Mouse (Mus musculus) heart, embryonic 14.5 days (tissue): ENCODE results near the gene Fbxo40. TPM values are rescaled to one million over a fixed set of nuclear protein-coding genes. Genes with fewer than 3 reads are reported as not detected.

ENCODE experiments used
- ATAC-seq: fragments of 200-750 bp; cut with Nextera tagmentation; 2 replicates; pipeline ENCODE4 v1.8.0; 2017; ENCODE audit warnings: low read depth, moderate TSS enrichment; ENCODE audit not compliant: insufficient number of reproducible peaks, insufficient read depth, low FRiP score
- H3K27ac ChIP-seq, 2 experiments: fragments of 200-500 bp in 1 of 2; fragments of 300-500 bp in 1 of 2; sonication (generic) in 1 of 2; replicated peaks in 1 of 2; 2 replicates each; pipeline ENCODE4 v1.5.1; 2012 to 2014; ENCODE audit warnings: low read depth in 2 of 2, low read length in 2 of 2, control low read depth in 1 of 2, mild to moderate bottlenecking in 1 of 2, mixed read lengths in 1 of 2; ENCODE audit not compliant: control insufficient read depth in 1 of 2, insufficient read depth in 1 of 2
- H3K27me3 ChIP-seq: fragments of 300-500 bp; sonication (generic); 2 replicates; pipeline ENCODE4 v1.6.1; 2014; ENCODE audit warnings: mild to moderate bottlenecking, low read length, control low read depth; ENCODE audit not compliant: control insufficient read depth, insufficient read depth
- H3K36me3 ChIP-seq: fragments of 300-500 bp; sonication (generic); 2 replicates; pipeline ENCODE4 v1.6.1; 2014; ENCODE audit warnings: mild to moderate bottlenecking, control low read depth, low read length, mixed read lengths; ENCODE audit not compliant: control insufficient read depth, insufficient read depth
- H3K4me1 ChIP-seq, 2 experiments: fragments of 200-500 bp in 1 of 2; fragments of 300-500 bp in 1 of 2; sonication (generic) in 1 of 2; 2 replicates each; pipeline ENCODE4 v1.6.1; 2012 to 2014; ENCODE audit warnings: low read length in 2 of 2, control low read depth in 1 of 2, mixed read lengths in 1 of 2; ENCODE audit not compliant: control insufficient read depth in 2 of 2, insufficient read depth in 2 of 2
- H3K4me2 ChIP-seq: fragments of 300-500 bp; sonication (generic); 2 replicates; pipeline ENCODE4 v1.6.1; 2014; ENCODE audit warnings: mild to moderate bottlenecking, low read length
- H3K4me3 ChIP-seq, 2 experiments: fragments of 200-500 bp in 1 of 2; fragments of 300-500 bp in 1 of 2; sonication (generic) in 1 of 2; 2 replicates each; pipeline ENCODE4 v1.5.1; 2012 to 2014; ENCODE audit warnings: low read length in 2 of 2, mild to moderate bottlenecking in 2 of 2, control low read depth in 1 of 2, low read depth in 1 of 2, moderate library complexity in 1 of 2; ENCODE audit not compliant: control insufficient read depth in 1 of 2, insufficient read depth in 1 of 2
- H3K9ac ChIP-seq: fragments of 300-500 bp; sonication (generic); 2 replicates; pipeline ENCODE4 v1.6.1; 2014; ENCODE audit warnings: mild to moderate bottlenecking, low read length
- H3K9me3 ChIP-seq: fragments of 300-500 bp; sonication (generic); 2 replicates; pipeline ENCODE4 v1.6.1; 2016; ENCODE audit warnings: low read length, control low read depth; ENCODE audit not compliant: control insufficient read depth
- WGBS: fragments of 180-500 bp; shearing (Covaris S2); extraction: QIAGEN DNeasy Blood & Tissue Kit; methylation state at CpG from one replicate; pipeline ENCODE4 v1.1.7; 2014; 5-methylcytosine and 5-hydroxymethylcytosine counted together
- polyA plus RNA-seq: library from polyadenylated mRNA; unstranded; fragments of >200 nt; fragmentation: Nextera tagmentation; extraction: Ambion mirVana; gene quantifications from 2 replicates; pipeline ENCODE4 v1.2.1, GENCODE M21; 2014

Gene Fbxo40
- polyA plus RNA-seq, 1 experiment from 2014 or later, result 12.5 TPM

- Histone ChIP-seq H3K27ac (no peak overlapping the region), H3K9ac (no peak overlapping the region), H3K4me1 (no peaks in the 10 kb centered on the region), H3K4me3 (no peak overlapping the region), H3K36me3 (peaks cover 91% of the 10 kb centered on the region), H3K27me3 (no peaks in the 10 kb centered on the region), H3K9me3 (no peaks in the 10 kb centered on the region), H3K4me2 (no peak overlapping the region)
- ATAC-seq, result no peak
- 85% methylated on average over 8 of the region's 8 CpGs for WGBS
Measured at GRCm38 (mm10) chr16:36921067-36921613, 69.1 kb downstream of the Fbxo40 start.

GRCm38 (mm10) chr16:36920410-36920809, 69.9 kb downstream of the Fbxo40 start:
- WGBS, result 80% methylated on average over 3 of the region's 3 CpGs
- peaks cover 91% of the 10 kb centered on the region for H3K36me3 ChIP-seq

GRCm38 (mm10) chr16:36918505-36918904, 71.8 kb downstream of the Fbxo40 start:
- H3K9ac ChIP-seq, result no peak overlapping the region
- 96% methylated on average over 10 of the region's 10 CpGs for WGBS
- H3K27ac ChIP-seq, result no peak overlapping the region
- H3K27me3 ChIP-seq, result no peaks in the 10 kb centered on the region
- no peak overlapping the region for H3K4me3 ChIP-seq
- no peaks in the 10 kb centered on the region for H3K4me1 ChIP-seq
- no peak overlapping the region for H3K4me2 ChIP-seq
- H3K9me3 ChIP-seq, result no peaks in the 10 kb centered on the region
- ATAC-seq, result no peak
- H3K36me3 ChIP-seq, result peaks cover 91% of the 10 kb centered on the region

More at GRCm38 (mm10) chr16:36920410-36920809, 69.9 kb downstream of the Fbxo40 start:
- Histone ChIP-seq H3K9ac (no peak overlapping the region), H3K4me1 (no peaks in the 10 kb centered on the region), H3K27ac (no peak overlapping the region), H3K4me2 (no peak overlapping the region), H3K4me3 (no peak overlapping the region), H3K27me3 (no peaks in the 10 kb centered on the region), H3K9me3 (no peaks in the 10 kb centered on the region)
- no peak for ATAC-seq

- H3K27me3 ChIP-seq, result no peaks in the 10 kb centered on the region
- peaks cover 97% of the 10 kb centered on the region for H3K36me3 ChIP-seq
- H3K4me3 ChIP-seq, result no peak overlapping the region
- no peaks in the 10 kb centered on the region for H3K9me3 ChIP-seq
- 78% methylated on average over 5 of the region's 5 CpGs for WGBS
- no peak overlapping the region for H3K27ac ChIP-seq
- no peaks in the 10 kb centered on the region for H3K4me1 ChIP-seq
- no peak overlapping the region for H3K9ac ChIP-seq
- ATAC-seq, result no peak
- H3K4me2 ChIP-seq, result no peak overlapping the region
Measured at GRCm38 (mm10) chr16:36914195-36914594, 76.1 kb downstream of the Fbxo40 start.

Other genes starting within 250 kb of the Fbxo40 start
- 0.42 and 2.1 TPM in 2 replicates for gene Slc15a2, start 205.5 kb downstream of the Fbxo40 start, polyA plus RNA-seq
- 23.9 and 28.4 TPM in 2 replicates for gene Iqcb1, start 162.1 kb downstream of the Fbxo40 start, polyA plus RNA-seq
- gene Eaf2, start 115.5 kb downstream of the Fbxo40 start, polyA plus RNA-seq, result 0.53 and 1.2 TPM in 2 replicates
- 61.4 and 73.8 TPM in 2 replicates for gene Golgb1, start 115.3 kb downstream of the Fbxo40 start, polyA plus RNA-seq
- gene Hcls1, start 55.5 kb downstream of the Fbxo40 start, polyA plus RNA-seq, result 2.3 and 3.4 TPM in 2 replicates
- 4.4 and 4.7 TPM in 2 replicates for gene Polq, start 21.3 kb upstream of the Fbxo40 start, polyA plus RNA-seq